Mouse (Mus musculus) heart, postnatal 14 days (tissue): Measurements from ENCODE around the gene Mpped2. TPM values are rescaled to one million over a fixed set of nuclear protein-coding genes. Genes with fewer than 3 reads are reported as not detected.

Experiments used
- DNase-seq, 2 experiments: peaks; one replicate each; pipeline ENCODE4 v3.0.0; 2021 to 2022
- intact Hi-C: fragments of 180-260 bp; cut with DNase I; formaldehyde crosslinking; loops from one replicate; pipeline ENCODE4 v1.15.1; 2025
- total RNA-seq, 2 experiments: library from RNA; stranded (reverse); gene quantifications; 2 replicates each; pipeline ENCODE4 v1.2.3; 2021

The Mpped2 gene
- total RNA-seq, 2 experiments from 2014 or later: 14.8 to 22.1 TPM

DNA sequence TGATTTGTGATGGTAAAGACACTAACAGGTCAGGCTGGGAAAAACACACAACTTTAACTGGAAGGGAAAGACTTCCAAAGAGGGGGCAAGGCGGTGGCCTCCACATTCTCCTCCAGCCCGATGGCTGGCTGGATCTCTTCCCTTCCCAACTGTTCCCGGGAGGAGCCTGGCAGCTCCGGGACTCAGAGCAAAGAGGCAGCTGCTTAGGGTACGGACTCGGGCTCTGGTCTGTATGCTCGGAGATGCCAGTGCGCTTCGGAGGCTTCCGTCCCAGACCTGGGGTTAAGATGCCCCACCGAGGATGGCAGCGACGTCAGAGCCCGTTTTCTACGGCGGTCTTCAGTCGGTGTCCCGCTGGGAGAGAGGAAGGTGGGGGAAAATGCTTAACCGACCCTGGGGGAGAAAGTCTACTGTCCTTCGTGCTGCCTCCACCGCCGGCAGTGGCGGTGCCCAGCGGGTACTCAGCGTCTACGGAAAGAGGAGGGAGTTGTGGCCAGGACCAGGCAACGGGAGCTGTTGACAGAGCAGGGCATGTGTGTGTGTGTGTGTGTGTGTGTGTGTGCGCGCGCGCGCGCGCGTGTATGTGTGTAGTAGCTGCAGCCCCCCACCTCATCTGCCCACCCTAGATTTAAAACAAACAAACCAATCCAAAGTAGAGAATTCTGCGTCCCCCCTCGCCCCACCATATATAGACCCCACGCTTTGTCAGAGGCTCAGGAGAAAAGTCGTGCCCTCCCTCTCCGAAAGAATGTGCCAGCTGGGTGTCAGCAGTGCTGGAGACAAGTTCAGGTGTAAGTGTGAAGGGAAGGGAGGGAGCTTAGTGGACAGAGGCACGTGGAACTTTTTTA is 2.0 kb downstream of the Mpped2 start:
- DNase-seq: peak; percentile 34 to 54
- intact Hi-C loops: loop anchor here (5.0 to 10.0 kb wide), 2 partner anchors 62 to 260 kb away; no protein-coding TSS in a partner anchor

DNA sequence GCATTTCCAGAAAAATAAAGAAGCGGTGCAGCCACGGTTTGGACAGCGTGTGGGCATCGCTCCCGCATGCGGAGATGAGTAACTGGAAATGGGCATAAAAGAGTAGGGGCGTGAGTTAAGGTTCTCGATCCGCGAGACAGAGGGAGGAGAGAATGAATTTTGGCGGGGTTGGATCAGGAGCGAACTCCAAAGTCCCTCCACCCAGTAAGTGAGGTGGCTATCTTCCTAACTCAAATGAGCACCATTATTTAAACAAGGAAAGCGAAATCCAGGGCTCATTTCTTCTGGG is 2.6 kb downstream of the Mpped2 start:
- DNase-seq: no peak
- intact Hi-C loops: loop anchor here (5.0 to 10.0 kb wide), 2 partner anchors 62 to 259 kb away; no protein-coding TSS in a partner anchor

- intact Hi-C loops: loop anchor here (5.0 to 10.0 kb wide), 2 partner anchors 61 to 258 kb away; no protein-coding TSS in a partner anchor
These were observed 3.3 kb downstream of the Mpped2 start for GRCm38 (mm10) chr2:106696372-106696771.

GRCm38 (mm10) chr2:106705664-106706063 is 12.6 kb downstream of the Mpped2 start:
- intact Hi-C loops: loop anchor here (5.0 kb wide), 1 partner anchor 147 kb away; no protein-coding TSS in a partner anchor
- DNase-seq: no peak

More at GRCm38 (mm10) chr2:106696372-106696771, 3.3 kb downstream of the Mpped2 start:
- DNase-seq: no peak

DNA sequence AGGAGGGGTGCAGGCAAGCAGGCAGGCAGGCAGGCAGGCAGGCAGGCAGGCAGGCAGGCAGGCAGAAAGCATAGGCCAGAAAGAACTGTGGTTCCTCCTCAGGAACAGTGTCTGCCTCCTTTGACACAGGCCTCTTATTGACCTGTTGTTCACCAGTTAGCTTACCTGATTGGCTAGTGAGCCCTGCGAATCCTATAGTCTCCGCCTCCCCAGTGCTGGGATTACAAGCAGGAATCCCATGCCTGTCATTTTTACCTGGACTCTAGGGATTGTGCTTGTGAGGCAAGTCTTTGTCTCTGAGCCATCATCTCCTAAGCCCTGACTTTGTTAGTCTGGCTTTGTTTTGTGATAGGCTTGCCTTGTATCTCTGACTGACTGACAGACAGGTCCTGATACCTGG is 14.1 kb downstream of the Mpped2 start:
- intact Hi-C loops: loop anchor here (5.0 kb wide), 1 partner anchor 145 kb away; no protein-coding TSS in a partner anchor

DNA sequence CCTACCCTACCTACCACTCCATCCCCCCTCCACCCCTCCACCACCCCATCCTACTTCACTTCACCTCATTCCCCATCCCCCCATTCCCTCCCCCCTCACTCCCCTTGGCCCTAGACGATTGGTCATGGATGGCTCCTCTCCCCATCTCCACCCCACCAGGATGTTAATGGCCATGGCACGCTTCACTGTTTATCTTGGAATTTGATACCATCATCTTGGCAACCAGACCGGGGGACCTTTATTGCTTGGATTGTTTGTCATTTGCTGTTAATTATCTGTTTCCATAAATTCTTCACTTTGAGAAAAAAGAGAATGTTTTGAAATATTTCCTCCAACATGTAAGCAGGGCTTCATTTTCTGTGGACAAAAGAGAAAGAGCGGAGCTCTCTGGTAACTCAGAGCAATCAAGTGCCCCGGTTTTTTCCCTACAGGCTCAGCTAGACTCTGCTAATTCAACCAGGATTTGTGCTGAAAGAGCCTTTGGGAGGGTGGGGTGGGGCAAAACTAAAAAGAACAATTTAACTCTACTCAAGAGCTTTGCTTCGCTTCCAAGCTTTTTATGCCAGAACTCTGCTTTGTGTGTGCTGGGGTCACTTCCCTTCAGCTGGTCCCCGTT is 17.9 kb downstream of the Mpped2 start:
- no peak for DNase-seq
- intact Hi-C loops: no loop called here

More for the DNA sequence above, 14.1 kb downstream of the Mpped2 start:
- no peak for DNase-seq

GRCm38 (mm10) chr2:106711506-106711905 is 18.4 kb downstream of the Mpped2 start:
- intact Hi-C loops: no loop called here
- DNase-seq: no peak

DNA sequence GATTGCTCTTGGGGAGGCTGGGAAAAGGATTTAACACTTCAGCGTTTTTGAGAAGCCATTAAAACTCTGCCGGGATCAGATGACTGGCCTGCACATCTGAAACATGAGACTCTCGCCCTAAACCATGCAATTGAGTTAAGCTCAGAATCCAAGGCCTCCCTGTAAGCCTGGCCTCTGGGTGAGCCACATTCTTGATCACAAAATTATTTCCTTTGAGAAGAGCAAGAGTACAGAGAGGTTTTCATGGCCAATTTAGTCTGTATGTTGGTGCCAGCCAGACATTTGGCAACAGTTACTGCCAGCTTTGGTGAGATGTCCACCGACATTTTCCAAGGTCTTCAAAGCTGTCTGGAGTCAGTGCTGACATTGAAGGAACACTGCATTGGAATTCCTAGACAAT is 20.1 kb downstream of the Mpped2 start:
- intact Hi-C loops: no loop called here
- no peak for DNase-seq

- DNase-seq: no peak
- intact Hi-C loops: no loop called here
These were observed 22.8 kb downstream of the Mpped2 start for GRCm38 (mm10) chr2:106715674-106716364.

DNA sequence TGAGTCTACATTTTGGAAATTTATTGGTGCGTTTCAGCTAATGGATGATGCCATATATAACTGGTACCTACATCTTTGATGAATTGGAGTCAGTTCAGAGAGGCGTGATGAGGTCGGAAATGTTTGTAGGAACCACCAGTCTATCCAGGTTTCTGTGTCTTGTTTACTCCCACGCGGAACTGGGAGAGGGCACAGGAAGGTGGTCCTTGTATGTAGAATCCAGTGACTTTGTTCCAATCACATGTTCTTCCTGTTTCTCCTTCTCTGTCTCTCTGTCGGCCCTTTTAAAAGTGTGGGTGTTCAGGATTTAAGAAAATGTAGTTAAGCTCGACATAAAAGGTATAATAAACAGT is 23.3 kb downstream of the Mpped2 start:
- intact Hi-C loops: no loop called here
- DNase-seq: no peak

GRCm38 (mm10) chr2:106718888-106719287 is 25.8 kb downstream of the Mpped2 start:
- no peak for DNase-seq
- intact Hi-C loops: no loop called here

DNA sequence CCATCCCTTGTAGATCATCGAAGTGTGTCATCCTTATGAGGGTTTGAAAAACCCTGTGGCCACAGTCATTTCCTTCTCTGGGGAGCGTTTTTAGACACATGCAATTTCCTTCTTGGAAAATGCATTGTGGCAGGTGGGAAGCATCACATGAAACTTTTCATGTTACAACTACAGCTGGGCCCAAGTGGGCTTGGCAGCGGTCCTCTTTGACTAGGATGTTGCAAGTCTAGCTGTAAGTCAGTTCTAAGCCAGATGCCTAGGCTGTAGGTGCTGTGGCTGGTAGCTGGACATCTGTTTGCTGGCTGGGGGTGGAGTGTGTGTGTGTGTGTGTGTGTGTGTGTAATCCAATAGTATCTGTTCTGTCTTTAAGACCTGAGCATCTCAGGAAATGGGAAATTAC is 26.4 kb downstream of the Mpped2 start:
- intact Hi-C loops: no loop called here
- DNase-seq: peak; percentile 51 to 56

DNA sequence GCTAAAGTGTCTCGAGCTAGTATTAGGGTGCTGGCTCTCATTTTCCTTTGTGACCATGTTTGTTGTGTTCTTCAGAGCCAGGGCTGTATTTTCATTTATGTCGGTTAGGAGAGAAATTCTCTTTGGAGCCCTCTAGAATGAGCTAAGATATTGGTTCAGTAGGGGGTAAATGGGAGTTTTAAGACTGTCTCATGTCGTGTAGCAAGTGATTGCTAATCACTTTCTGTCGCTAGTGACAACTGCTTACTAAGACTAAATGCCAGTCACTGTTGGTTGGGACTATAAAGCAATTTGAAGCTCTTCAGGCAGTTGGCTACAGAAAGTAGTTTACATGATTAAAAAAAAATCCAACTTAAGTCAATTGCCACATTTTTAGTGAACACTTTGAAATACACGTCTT is 27.6 kb downstream of the Mpped2 start:
- intact Hi-C loops: no loop called here
- no peak for DNase-seq

DNA sequence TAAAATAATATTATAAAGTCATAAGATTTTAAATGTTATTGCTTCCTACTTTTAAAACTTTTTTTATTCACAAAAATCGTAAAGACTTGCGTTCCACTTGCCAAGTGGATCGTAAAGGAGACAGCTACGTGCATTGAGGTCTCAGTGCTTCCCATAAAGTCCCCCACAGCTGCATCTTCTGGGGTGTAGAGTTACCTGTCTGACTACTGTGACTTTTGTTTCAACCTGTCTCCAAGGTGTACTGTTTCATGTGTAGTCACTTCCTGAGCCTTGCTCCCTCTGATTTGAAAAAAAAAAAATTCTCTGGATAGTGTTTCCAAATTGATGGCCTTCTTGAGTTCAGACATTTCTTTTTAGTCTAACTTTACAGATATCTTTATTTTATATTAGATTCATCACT is 29.0 kb downstream of the Mpped2 start:
- DNase-seq: no peak
- intact Hi-C loops: no loop called here

DNA sequence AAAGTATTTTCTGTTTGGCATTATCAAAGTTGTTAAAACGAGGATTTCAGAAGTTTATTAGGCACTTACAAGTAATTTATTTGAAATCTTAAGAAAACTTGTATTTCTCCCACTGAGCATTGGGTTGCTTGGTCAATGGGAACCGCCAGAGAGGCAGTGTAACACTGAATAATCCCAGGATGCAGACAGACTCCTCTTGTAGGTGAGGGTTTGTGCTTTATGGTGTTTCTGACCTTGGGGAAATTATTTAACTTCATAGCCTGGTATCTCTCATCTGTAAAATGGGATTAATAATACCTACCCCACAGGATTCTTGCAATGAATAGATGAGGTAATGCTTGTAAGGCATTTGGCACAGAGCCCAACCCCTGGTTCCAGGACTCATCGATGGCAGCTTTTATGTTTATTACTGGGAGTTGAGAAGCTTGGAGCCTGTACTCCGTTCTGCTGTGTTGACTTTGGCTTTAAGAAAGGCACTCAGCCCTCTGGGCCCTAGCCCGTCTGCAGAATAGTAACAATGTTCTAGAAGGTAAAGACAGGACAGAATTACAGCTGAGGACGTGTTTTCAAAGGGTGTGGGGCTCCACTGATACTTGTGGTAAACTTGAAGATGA is 37.0 kb downstream of the Mpped2 start:
- DNase-seq: no peak
- intact Hi-C loops: no loop called here

DNA sequence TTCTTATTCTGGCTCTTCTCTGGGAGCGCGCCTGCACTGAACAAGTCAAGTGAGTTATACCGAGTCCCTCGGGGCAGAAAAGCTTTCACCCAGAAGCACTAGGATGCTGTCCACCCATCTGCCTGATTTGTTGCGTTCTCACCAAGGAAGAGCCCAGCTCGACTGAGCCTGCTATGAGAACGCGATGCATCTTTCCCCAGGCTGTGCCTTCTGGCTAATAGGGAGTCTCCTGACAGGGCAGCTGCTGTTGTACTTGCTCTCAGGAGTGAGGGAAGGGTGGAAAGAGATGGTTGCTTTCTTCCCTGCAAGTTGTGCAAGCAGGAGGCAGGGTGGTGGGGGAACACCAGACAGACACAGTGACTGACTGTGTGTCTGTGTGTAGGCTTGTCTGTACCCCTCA is 37.5 kb downstream of the Mpped2 start:
- intact Hi-C loops: no loop called here

GRCm38 (mm10) chr2:106731478-106731877 is 38.4 kb downstream of the Mpped2 start:
- no peak for DNase-seq
- intact Hi-C loops: no loop called here

More for the DNA sequence above, 37.5 kb downstream of the Mpped2 start:
- DNase-seq: no peak

- no peak for DNase-seq
- intact Hi-C loops: no loop called here
These were observed 39.1 kb downstream of the Mpped2 start for GRCm38 (mm10) chr2:106732171-106732570.

DNA sequence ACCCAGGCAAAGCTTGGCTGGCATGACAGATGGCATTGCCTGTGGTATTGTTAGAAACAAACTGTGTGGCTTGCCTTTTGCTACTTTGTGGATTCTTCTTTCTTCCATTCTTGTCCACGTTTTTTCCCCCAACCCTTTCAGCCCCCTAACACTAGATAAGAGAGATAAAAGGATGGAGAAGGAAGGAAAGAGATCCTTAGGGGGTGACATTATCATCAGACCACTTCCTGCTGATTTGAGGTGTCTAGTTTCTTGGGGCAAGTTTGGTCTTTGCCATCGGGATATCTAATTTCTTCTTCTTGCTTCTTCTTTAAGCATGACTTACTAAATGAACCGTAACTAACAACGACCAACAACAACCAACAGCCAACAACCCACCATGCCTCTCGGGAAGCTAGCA is 40.3 kb downstream of the Mpped2 start:
- DNase-seq: no peak
- intact Hi-C loops: no loop called here

DNA sequence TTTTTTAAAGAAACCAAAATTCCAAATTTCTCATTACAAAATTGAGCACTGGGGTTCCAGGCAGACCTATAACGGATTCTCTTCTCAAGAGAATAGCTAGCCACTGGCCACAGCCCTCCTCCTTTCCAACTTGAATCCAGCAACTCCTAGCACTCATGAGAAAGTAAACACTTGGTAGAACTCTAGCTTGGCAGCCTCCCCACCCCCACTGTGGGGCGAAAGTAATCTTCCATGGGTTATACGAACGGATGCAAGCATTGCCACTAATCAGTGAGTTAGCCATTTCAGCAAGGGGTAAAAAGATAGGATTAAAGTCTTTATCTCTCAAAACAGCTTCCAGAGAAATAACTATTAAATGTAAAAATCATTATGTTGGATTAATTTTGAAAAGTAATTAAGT is 40.9 kb downstream of the Mpped2 start:
- intact Hi-C loops: no loop called here
- no peak for DNase-seq

- DNase-seq: no peak
- intact Hi-C loops: no loop called here
These were observed 42.1 kb downstream of the Mpped2 start for GRCm38 (mm10) chr2:106735211-106735610.
